Mouse (Mus musculus): ENCODE results near the gene Lrch4.

DNA sequence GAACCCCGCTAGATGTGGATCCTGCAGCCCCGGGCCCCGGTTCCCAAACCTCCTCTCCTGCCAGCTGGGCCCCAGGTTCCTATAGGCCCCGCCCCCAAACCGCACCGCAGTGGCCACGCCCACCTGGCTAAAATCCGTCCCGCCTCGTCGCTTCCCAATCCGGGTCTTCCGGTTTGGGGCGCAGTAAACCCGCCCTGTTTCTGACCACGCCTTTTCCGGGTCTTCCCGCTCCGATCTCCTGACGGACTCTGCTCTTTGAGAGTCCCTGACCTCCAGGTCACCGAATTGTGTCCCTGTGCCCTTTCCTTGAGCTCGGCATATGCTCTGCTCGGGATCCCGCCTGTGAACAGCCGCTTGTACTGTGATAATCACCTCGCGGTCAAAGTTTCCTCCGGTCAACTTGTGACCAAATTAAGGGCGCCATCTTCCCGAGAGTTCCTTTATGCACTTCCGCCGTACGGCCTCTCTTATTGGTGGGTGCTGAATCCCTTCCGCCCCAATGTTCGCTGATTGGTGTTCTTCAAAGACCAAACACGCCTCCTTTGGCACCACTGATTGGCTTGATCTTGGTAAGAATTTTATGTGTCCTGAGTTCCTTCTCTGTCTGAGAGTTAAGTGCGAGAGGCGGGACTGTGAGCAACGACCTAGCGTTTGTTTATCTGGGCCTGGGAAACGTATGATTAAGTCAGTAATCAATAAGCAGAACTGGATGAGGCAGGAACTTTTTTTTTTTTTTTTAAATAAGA lies 28.1 kb upstream of the Lrch4 start, which contains the start of gene Mospd3:
- no peak for TF ChIP-seq CTCF (IDR thresholded peaks at IDR 0.05; ENCODE audit: insufficient read depth, low read length)
- TF ChIP-seq POLR2A (IDR thresholded peaks at IDR 0.05; ENCODE audit: borderline replicate concordance, extremely low read depth, low read depth, low read length): peak; percentile 56; the same call in 1 of the 2 replicates

All from lung, adult 2 months (tissue).